In the genomic region with DNA sequence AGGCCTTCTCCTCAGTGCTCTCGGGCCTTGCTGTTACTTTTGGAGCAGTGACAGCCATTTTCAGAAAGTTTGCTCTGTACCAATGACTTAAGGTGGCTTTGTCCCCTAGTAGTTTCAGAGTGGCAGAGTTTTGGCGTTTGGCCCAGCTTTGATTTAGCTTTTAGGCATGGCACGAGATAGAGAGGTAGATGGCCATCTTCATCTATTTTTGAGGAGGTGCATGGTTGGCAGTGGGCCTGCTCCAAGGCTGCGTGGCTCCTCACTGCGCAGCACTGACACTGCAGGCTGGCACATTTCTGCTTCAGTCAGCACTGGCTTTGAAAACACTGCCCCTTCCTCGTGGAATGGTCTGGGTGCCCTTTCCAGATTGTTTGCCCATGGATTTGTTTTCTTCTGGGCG, we compare ENCODE assay signal across 10 mouse cellular contexts.
A peak's percentile ranks its signal among the peaks of the same experiment; 100 is the strongest.
DNase-seq lines count a peak whose midpoint lies in the region; ATAC-seq and TF ChIP-seq lines count a peak whose summit lies in the region.
"Had no signal": no experiment of that assay in that cellular context is flagged by ENCODE, and none has a peak within 500 bp of the region (broad histone marks: within the 10 kb centered on the region; RNA-seq: fewer than 3 reads in every experiment).

No protein-coding gene starts in this region.

- H3K27ac ChIP-seq in heart, adult 2 months = peak overlapping the region; percentile 36; the same call in 1 of the 2 replicates
- peak overlapping the region; percentile 23 for H3K27ac ChIP-seq in neural tube, embryonic 15.5 days (replicated peaks)

- TF ChIP-seq CTCF in heart, adult 2 months (IDR thresholded peaks at IDR 0.05) = no peak

- ATAC-seq in neural tube, embryonic 15.5 days (ENCODE audit: low FRiP score) = no peak
- ATAC-seq in granulocyte monocyte progenitor cell, adult 5-6 weeks (replicated peaks; ENCODE audit: poor library complexity, severe bottlenecking) = no peak

- no peaks in the 10 kb centered on the region for H3K9me3 ChIP-seq in neural tube, embryonic 15.5 days (replicated peaks)

- H3K79me2 ChIP-seq in heart, adult 2 months (replicated peaks; ENCODE audit: control insufficient read depth, insufficient read depth, low read length) = 0 out of 2 replicates have a peak, but pooled peaks cover under 1% of the 10 kb centered on the region

- H3K4me2 ChIP-seq in neural tube, embryonic 15.5 days = no peak overlapping the region

- no peak overlapping the region for H3K4me3 ChIP-seq in heart, adult 2 months
- H3K4me3 ChIP-seq in neural tube, embryonic 15.5 days (replicated peaks) = no peak overlapping the region

- TF ChIP-seq POLR2A in heart, adult 2 months (IDR thresholded peaks at IDR 0.05; ENCODE audit: insufficient read depth, low read depth, low read length) = no peak

- TF ChIP-seq EP300 in heart, adult 2 months (IDR thresholded peaks at IDR 0.05; ENCODE audit: insufficient read depth, low read depth, low read length) = no peak

- peak in 1 of 2 experiments; percentile 23 for DNase-seq in heart, adult 2 months
- DNase-seq in heart, adult 9 months (ENCODE audit: low spot score in 2 of 2) = no peak
- no peak for DNase-seq in neural tube, embryonic 10.5 days (ENCODE audit: extremely low spot score, low spot score)
- peak; percentile 26 for DNase-seq in gastrocnemius, postnatal 10 days
- peak; percentile 29 for DNase-seq in kidney, postnatal 10 days
- DNase-seq in liver = no peak
- DNase-seq: lung, adult 2 months; thymus, adult 2 months had no signal

- peaks cover 4% of the 10 kb centered on the region for H3K4me1 ChIP-seq in heart, adult 2 months (ENCODE audit: control insufficient read depth, insufficient read depth, low read length)
- H3K4me1 ChIP-seq in neural tube, embryonic 15.5 days = peaks cover 9% of the 10 kb centered on the region

- H3K36me3 ChIP-seq in heart, adult 2 months (ENCODE audit: control insufficient read depth, insufficient read depth, low read length) = peaks cover under 1% of the 10 kb centered on the region
- 0 out of 2 replicates have a peak, but pooled peaks cover 12% of the 10 kb centered on the region for H3K36me3 ChIP-seq in neural tube, embryonic 15.5 days

- H3K27me3 ChIP-seq in heart, adult 2 months (ENCODE audit: control insufficient read depth, insufficient read depth, low read length) = no peaks in the 10 kb centered on the region
- H3K27me3 ChIP-seq in neural tube, embryonic 15.5 days (replicated peaks) = no peaks in the 10 kb centered on the region

- intact Hi-C loops in heart, adult 2 months (cut with DNase I) = no loop called here

- WGBS in heart, adult 2 months = 56% methylated on average over 7 of the region's 7 CpGs
- 71% methylated on average over 7 of the region's 7 CpGs for WGBS in neural tube, embryonic 15.5 days

- no peak overlapping the region for H3K9ac ChIP-seq in heart, adult 2 months (ENCODE audit: low read depth, low read length)
- no peak overlapping the region for H3K9ac ChIP-seq in neural tube, embryonic 15.5 days (replicated peaks)

Comparison
In these comparisons a context has a peak if more than half of its experiments do, and no peak if none do; other contexts are left out.
1. DNase-seq: peak in gastrocnemius, postnatal 10 days (single experiment) and kidney, postnatal 10 days (single experiment); none in heart, adult 9 months (0 of 2), neural tube, embryonic 10.5 days (single experiment) and liver (single experiment).